Mouse (Mus musculus): Measurements from ENCODE around the gene Kif22.

DNA sequence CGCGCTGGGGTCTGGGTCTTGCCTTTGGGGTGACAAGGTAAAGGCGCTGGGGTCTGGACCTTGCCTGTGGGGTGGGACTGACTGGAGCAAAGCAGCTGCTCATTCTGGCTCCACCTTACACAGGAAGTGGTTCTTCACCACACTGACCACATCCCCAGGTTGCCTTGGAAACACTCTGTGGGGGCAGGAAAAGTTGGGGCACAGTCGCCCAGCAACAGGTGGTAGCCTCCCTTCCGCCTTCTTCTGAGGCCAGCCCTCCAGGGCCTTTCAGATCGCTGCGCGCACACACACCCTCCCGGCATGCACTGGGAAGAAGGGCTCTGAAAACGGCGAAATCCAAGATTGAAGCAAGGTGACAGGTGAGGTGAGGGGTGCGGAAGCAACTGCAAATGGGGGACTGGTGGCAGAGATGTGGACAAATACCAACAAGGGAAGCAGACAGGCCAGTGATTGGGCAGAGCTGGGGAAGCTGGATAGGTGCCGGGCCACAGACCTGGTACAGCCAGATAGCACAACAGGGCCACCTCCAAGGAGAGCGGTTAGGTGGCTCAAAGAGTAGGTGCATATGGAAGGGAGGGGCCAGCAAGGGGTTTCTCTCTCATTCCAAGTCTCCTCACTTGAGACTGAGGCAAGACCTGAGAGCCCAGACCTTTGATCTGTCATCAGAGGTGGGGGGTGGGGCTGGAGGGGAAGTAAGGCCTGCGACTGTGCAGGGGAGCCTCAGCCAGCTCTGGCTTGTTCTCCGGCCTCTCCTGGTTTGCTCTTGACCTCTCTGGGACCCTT, 49.0 kb upstream of the Kif22 start, which contains the start of gene AI467606:
- TF ChIP-seq CTCF (IDR thresholded peaks at IDR 0.05; ENCODE audit: borderline replicate concordance, insufficient read depth, low read length) (no peak), POLR2A (IDR thresholded peaks at IDR 0.05; ENCODE audit: low read depth, low read length) (no peak)
